Mouse (Mus musculus): ENCODE data around the gene Tmem106a. TPM values are rescaled to one million over a fixed set of nuclear protein-coding genes. Genes with fewer than 3 reads are reported as not detected.
A peak's percentile ranks its signal among the peaks of the same experiment; 100 is the strongest.
"Not testable (repeated sequence)": the region's sequence is repeated elsewhere in the genome, so short reads cannot be mapped to it uniquely, and the experiment has no call there.

Gene Tmem106a
- polyA plus RNA-seq, 1 experiment from 2014 or later: 0.67 TPM

- WGBS: 77% methylated on average over 10 of the region's 10 CpGs
- ATAC-seq (ENCODE audit: insufficient number of reproducible peaks, low FRiP score, low TSS enrichment, low read depth): no peak
Observed at GRCm38 (mm10) chr11:101635660-101636059, 53.6 kb downstream of the Tmem106a start.

DNA sequence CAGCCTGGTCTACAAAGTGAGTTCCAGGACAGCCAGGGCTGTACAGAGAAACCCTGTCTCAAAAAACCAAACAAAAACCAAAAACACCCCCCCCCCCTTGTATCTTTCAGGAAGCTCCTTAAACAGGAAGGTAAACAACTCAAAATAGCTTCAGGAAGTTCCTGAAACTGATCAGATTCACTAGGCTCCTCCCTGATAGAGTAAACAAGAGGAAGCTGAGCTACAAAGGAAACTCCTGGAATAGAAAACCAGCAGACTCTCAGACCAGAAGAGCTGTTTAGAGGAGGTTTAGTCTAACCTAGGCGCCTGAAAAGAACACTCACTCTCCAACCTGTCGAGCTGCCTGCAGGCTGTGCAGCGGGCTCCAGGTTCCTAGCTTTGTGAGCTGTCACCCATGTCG, 57.7 kb downstream of the Tmem106a start:
- Histone ChIP-seq H3K27me3 (ENCODE audit: control insufficient read depth, insufficient read depth, low read length) (no peaks in the 10 kb centered on the region), H3K27ac (replicated peaks; ENCODE audit: low read depth, low read length) (no peak overlapping the region), H3K4me3 (ENCODE audit: low read depth, low read length) (no peak overlapping the region), H3K9ac (ENCODE audit: low read length) (no peak overlapping the region), H3K4me2 (ENCODE audit: low read depth, severe bottlenecking) (no peak overlapping the region), H3K36me3 (ENCODE audit: control insufficient read depth, insufficient read depth, low read length) (no peaks in the 10 kb centered on the region), H3K9me3 (ENCODE audit: control insufficient read depth, low read length) (no peaks in the 10 kb centered on the region), H3K4me1 (ENCODE audit: control insufficient read depth, insufficient read depth, low read length) (no peaks in the 10 kb centered on the region)
- DNase-seq (ENCODE audit: low spot score): no peak
- WGBS: 93% methylated on average over 4 of the region's 4 CpGs
- no peak for ATAC-seq (ENCODE audit: insufficient number of reproducible peaks, low FRiP score, low TSS enrichment, low read depth)

More at GRCm38 (mm10) chr11:101635660-101636059, 53.6 kb downstream of the Tmem106a start:
- H3K27ac ChIP-seq (replicated peaks; ENCODE audit: low read depth, low read length): no peak overlapping the region
- no peak for DNase-seq (ENCODE audit: low spot score)
- no peaks in the 10 kb centered on the region for H3K36me3 ChIP-seq (ENCODE audit: control insufficient read depth, insufficient read depth, low read length)
- H3K9me3 ChIP-seq (ENCODE audit: control insufficient read depth, low read length): no peaks in the 10 kb centered on the region
- no peak overlapping the region for H3K4me3 ChIP-seq (ENCODE audit: low read depth, low read length)
- no peaks in the 10 kb centered on the region for H3K27me3 ChIP-seq (ENCODE audit: control insufficient read depth, insufficient read depth, low read length)
- no peak overlapping the region for H3K9ac ChIP-seq (ENCODE audit: low read length)
- H3K4me2 ChIP-seq (ENCODE audit: low read depth, severe bottlenecking): no peak overlapping the region
- H3K4me1 ChIP-seq (ENCODE audit: control insufficient read depth, insufficient read depth, low read length): no peaks in the 10 kb centered on the region

- H3K4me1 ChIP-seq (ENCODE audit: control insufficient read depth, insufficient read depth, low read length); H3K36me3 ChIP-seq (ENCODE audit: control insufficient read depth, insufficient read depth, low read length); H3K27me3 ChIP-seq (ENCODE audit: control insufficient read depth, insufficient read depth, low read length); H3K9me3 ChIP-seq (ENCODE audit: control insufficient read depth, low read length): not testable (repeated sequence)
- ATAC-seq (ENCODE audit: insufficient number of reproducible peaks, low FRiP score, low TSS enrichment, low read depth): peak; percentile 56; the same call in 1 of the 2 replicates
- H3K27ac ChIP-seq (replicated peaks; ENCODE audit: low read depth, low read length): peak overlapping the region; percentile 73; the same call in 1 of the 2 replicates
- peak overlapping the region; percentile 27 for H3K4me3 ChIP-seq (ENCODE audit: low read depth, low read length)
- peak overlapping the region; percentile 40 for H3K4me2 ChIP-seq (ENCODE audit: low read depth, severe bottlenecking)
- H3K9ac ChIP-seq (ENCODE audit: low read length): peak overlapping the region; percentile 50
- 5% methylated on average over 50 of the region's 53 CpGs for WGBS
- DNase-seq (ENCODE audit: low spot score): peak; percentile 83
Observed at GRCm38 (mm10) chr11:101640857-101641709, 59.0 kb downstream of the Tmem106a start.

Other genes with a start within 250 kb of the Tmem106a start
- not detected in 2 replicates for gene G6pc, start 214.7 kb upstream of the Tmem106a start, polyA plus RNA-seq (2014; fragmentation: Nextera tagmentation; extraction: Ambion mirVana)
- 89.0 and 91.6 TPM in 2 replicates for gene Aarsd1, start 164.6 kb upstream of the Tmem106a start, polyA plus RNA-seq (2014; fragmentation: Nextera tagmentation; extraction: Ambion mirVana)
- 10.4 and 11.5 TPM in 2 replicates for gene Gm27029, start 157.4 kb upstream of the Tmem106a start, polyA plus RNA-seq (2014; fragmentation: Nextera tagmentation; extraction: Ambion mirVana)
- 13.3 and 14.4 TPM in 2 replicates for gene Rundc1, start 157.2 kb upstream of the Tmem106a start, polyA plus RNA-seq (2014; fragmentation: Nextera tagmentation; extraction: Ambion mirVana)
- 4.3 and 4.5 TPM in 2 replicates for gene Ptges3l, start 156.9 kb upstream of the Tmem106a start, polyA plus RNA-seq (2014; fragmentation: Nextera tagmentation; extraction: Ambion mirVana)
- 459 and 489 TPM in 2 replicates for gene Rpl27, start 139.9 kb upstream of the Tmem106a start, polyA plus RNA-seq (2014; fragmentation: Nextera tagmentation; extraction: Ambion mirVana)
- 3.3 and 3.4 TPM in 2 replicates for gene Ifi35, start 133.8 kb upstream of the Tmem106a start, polyA plus RNA-seq (2014; fragmentation: Nextera tagmentation; extraction: Ambion mirVana)
- 4.7 and 4.8 TPM in 2 replicates for gene Rnd2, start 117.2 kb upstream of the Tmem106a start, polyA plus RNA-seq (2014; fragmentation: Nextera tagmentation; extraction: Ambion mirVana)
- 17.7 and 19.3 TPM in 2 replicates for gene Vat1, start 116.0 kb upstream of the Tmem106a start, polyA plus RNA-seq (2014; fragmentation: Nextera tagmentation; extraction: Ambion mirVana)
- gene Brca1, start 30.3 kb upstream of the Tmem106a start, polyA plus RNA-seq (2014; fragmentation: Nextera tagmentation; extraction: Ambion mirVana): 23.2 and 23.3 TPM in 2 replicates
- gene Nbr1, start 30.1 kb upstream of the Tmem106a start, polyA plus RNA-seq (2014; fragmentation: Nextera tagmentation; extraction: Ambion mirVana): 64.1 and 69.6 TPM in 2 replicates
- not detected in 2 replicates for gene Gm11634, start 17.0 kb downstream of the Tmem106a start, polyA plus RNA-seq (2014; fragmentation: Nextera tagmentation; extraction: Ambion mirVana)
- gene Rdm1, start 45.0 kb downstream of the Tmem106a start, polyA plus RNA-seq (2014; fragmentation: Nextera tagmentation; extraction: Ambion mirVana): 30.0 and 31.0 TPM in 2 replicates
- 1.7 TPM in 2 replicates for gene Arl4d, start 83.3 kb downstream of the Tmem106a start, polyA plus RNA-seq (2014; fragmentation: Nextera tagmentation; extraction: Ambion mirVana)
- gene Dhx8, start 150.7 kb downstream of the Tmem106a start, polyA plus RNA-seq (2014; fragmentation: Nextera tagmentation; extraction: Ambion mirVana): 52.0 and 61.8 TPM in 2 replicates
- 27.6 and 29.3 TPM in 2 replicates for gene Etv4, start 203.1 kb downstream of the Tmem106a start, polyA plus RNA-seq (2014; fragmentation: Nextera tagmentation; extraction: Ambion mirVana)

Data from limb, embryonic 11.5 days (tissue).